Mouse (Mus musculus): ENCODE measurements at regions not wholly inside any gene's neighbourhood (a gene's known extent, or its start where the extent isn't known, plus 50 kb on each side); places are given as distances from the start of the nearest gene placed in this dataset.

DNA sequence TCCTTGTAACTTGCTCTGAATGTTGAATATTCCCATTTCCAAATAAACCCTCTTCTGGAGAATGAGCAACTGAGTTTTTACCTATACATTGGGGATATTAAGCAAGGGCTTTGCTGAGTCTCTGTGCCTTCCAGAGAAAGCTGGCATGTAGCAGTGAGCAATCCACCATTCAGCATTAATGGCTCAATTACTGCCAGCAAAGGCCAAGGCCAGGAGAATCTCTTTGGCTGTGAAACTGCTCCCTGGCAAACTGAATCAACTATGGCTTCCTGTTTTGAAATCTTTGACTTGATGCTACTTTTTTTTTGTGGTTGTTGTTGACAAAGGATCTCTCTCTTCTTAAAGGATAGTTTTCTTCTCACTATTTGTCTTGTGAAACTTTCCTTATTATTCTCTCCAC lies 1704.4 kb upstream of the Cntnap5a start:
- TF ChIP-seq HCFC1 (IDR thresholded peaks at IDR 0.05; ENCODE audit: borderline replicate concordance, insufficient read depth, low read length) (no peak), CHD2 (IDR thresholded peaks at IDR 0.05; ENCODE audit: low read depth, low read length) (no peak), MAFK (IDR thresholded peaks at IDR 0.05; ENCODE audit: insufficient read depth, low read depth, low read length) (no peak), ZC3H11A (IDR thresholded peaks at IDR 0.05; ENCODE audit: borderline replicate concordance, low read depth, low read length) (no peak), ZNF384 (IDR thresholded peaks at IDR 0.05; ENCODE audit: low read depth, low read length) (no peak)
